Mouse (Mus musculus): ENCODE data around the gene Pdzd2. TPM values are rescaled to one million over a fixed set of nuclear protein-coding genes. Genes with fewer than 3 reads are reported as not detected.

The Pdzd2 gene
- polyA plus RNA-seq, 1 experiment from 2014 or later = 3.4 TPM

DNA sequence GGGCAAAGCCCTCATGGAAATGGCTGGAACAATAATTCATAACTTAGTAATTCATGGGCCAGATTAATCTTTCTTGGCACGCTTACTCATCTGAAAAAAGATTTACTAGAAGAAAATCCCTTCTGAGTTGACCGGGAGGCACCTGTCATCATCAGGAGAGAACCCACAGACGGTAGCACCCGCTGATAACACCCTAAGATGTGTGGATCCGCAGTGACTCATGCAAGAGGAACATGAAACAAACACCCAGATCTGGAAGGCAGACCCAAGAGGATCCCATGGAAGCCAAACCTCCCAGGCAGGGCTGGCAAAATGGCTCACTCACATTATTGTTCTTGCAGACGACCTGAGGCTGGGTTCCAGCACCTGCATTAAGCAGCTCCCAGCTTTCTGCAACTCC lies 325.0 kb downstream of the Pdzd2 start:
- ATAC-seq (replicated peaks; ENCODE audit: insufficient number of reproducible peaks, low FRiP score, low TSS enrichment, low read depth) = no peak
- WGBS = 88% methylated on average over 6 of the region's 6 CpGs
- no peaks in the 10 kb centered on the region for H3K4me1 ChIP-seq (ENCODE audit: control insufficient read depth, insufficient read depth, low read length)
- H3K9ac ChIP-seq (replicated peaks; ENCODE audit: low read length) = no peak overlapping the region
- no peak overlapping the region for H3K4me3 ChIP-seq (ENCODE audit: low read depth, low read length)
- H3K9me3 ChIP-seq (replicated peaks; ENCODE audit: control insufficient read depth, low read length) = no peaks in the 10 kb centered on the region
- H3K4me2 ChIP-seq (ENCODE audit: low read depth, low read length) = no peak overlapping the region
- no peak for DNase-seq (ENCODE audit: low spot score)
- H3K36me3 ChIP-seq (replicated peaks; ENCODE audit: control insufficient read depth, insufficient read depth, low read depth, low read length) = no peaks in the 10 kb centered on the region
- no peak overlapping the region for H3K27ac ChIP-seq (replicated peaks; ENCODE audit: low read depth, low read length)
- no peaks in the 10 kb centered on the region for H3K27me3 ChIP-seq (ENCODE audit: control insufficient read depth, insufficient read depth, low read length)

DNA sequence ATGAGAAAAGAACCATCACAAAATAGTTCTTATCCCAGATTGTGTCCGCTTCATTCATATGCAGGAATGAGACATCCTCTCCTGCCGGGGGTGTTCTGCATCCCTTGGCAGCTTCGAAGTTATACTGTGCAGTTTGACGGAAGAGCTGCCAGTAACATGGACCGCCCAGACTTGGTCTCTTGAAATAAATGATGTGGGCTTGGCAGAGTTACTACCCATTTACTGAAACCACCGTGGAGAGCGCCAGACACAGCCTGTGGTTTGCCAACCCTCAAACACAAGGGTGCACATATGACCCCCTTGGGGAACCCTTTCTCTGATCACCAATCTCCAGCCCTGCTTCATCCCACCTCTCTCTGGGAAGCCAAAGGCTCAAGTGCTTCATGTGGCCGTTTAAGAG lies 331.5 kb downstream of the Pdzd2 start:
- Histone ChIP-seq H3K27ac (replicated peaks; ENCODE audit: low read depth, low read length) (no peak overlapping the region), H3K27me3 (ENCODE audit: control insufficient read depth, insufficient read depth, low read length) (no peaks in the 10 kb centered on the region), H3K4me2 (ENCODE audit: low read depth, low read length) (no peak overlapping the region), H3K9me3 (replicated peaks; ENCODE audit: control insufficient read depth, low read length) (no peaks in the 10 kb centered on the region), H3K4me1 (ENCODE audit: control insufficient read depth, insufficient read depth, low read length) (no peaks in the 10 kb centered on the region), H3K9ac (replicated peaks; ENCODE audit: low read length) (no peak overlapping the region), H3K4me3 (ENCODE audit: low read depth, low read length) (no peak overlapping the region), H3K36me3 (replicated peaks; ENCODE audit: control insufficient read depth, insufficient read depth, low read depth, low read length) (no peaks in the 10 kb centered on the region)
- DNase-seq (ENCODE audit: low spot score) = no peak
- 92% methylated on average over 8 of the region's 8 CpGs for WGBS
- no peak for ATAC-seq (replicated peaks; ENCODE audit: insufficient number of reproducible peaks, low FRiP score, low TSS enrichment, low read depth)

DNA sequence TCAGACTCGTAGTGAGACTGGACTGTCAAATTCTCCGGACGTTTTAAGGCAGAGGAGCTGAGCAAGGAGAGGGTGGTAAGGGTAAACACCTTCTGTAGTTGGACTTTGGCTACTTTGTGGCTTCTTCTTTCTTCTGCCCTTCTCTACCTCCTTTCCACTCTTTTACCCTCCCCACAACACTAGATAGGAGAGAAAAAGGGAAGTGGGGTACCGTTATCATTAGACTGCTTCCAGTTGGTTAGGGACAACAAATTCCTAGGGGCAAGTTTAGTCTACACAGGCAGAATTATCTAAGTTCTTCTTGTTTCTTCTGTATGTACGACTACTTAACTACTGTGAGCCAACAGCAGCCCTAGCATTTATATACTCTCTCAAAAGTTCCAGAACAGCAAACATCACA lies 334.1 kb downstream of the Pdzd2 start:
- 89% methylated on average over 5 of the region's 5 CpGs for WGBS
- no peaks in the 10 kb centered on the region for H3K27me3 ChIP-seq (ENCODE audit: control insufficient read depth, insufficient read depth, low read length)

DNA sequence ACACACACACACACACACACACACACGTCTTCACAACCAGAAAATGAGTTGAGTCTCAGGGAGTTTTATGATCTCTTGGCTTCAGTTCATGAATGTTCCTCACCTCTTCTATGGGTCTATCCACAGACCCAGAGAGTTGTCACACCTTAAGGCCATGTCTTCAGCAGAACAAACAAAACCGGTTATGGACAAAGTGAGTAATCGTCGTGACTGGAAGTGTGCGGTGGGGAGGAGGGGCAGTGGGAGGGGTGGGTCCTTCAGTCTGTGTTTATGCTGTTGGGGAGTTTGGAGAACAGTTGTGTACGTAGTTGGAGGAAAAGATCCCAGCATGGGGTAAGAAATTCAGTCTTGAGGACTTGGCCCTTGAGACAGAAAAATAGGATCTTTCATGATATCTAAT lies 342.7 kb downstream of the Pdzd2 start:
- Histone ChIP-seq H3K9ac (replicated peaks; ENCODE audit: low read length) (no peak overlapping the region), H3K27ac (replicated peaks; ENCODE audit: low read depth, low read length) (no peak overlapping the region), H3K36me3 (replicated peaks; ENCODE audit: control insufficient read depth, insufficient read depth, low read depth, low read length) (no peaks in the 10 kb centered on the region), H3K4me2 (ENCODE audit: low read depth, low read length) (no peak overlapping the region), H3K9me3 (replicated peaks; ENCODE audit: control insufficient read depth, low read length) (no peaks in the 10 kb centered on the region), H3K4me3 (ENCODE audit: low read depth, low read length) (no peak overlapping the region), H3K4me1 (ENCODE audit: control insufficient read depth, insufficient read depth, low read length) (no peaks in the 10 kb centered on the region), H3K27me3 (ENCODE audit: control insufficient read depth, insufficient read depth, low read length) (no peaks in the 10 kb centered on the region)
- DNase-seq (ENCODE audit: low spot score) (no peak), ATAC-seq (replicated peaks; ENCODE audit: insufficient number of reproducible peaks, low FRiP score, low TSS enrichment, low read depth) (no peak)
- 79% methylated on average over 6 of the region's 6 CpGs for WGBS

More for the DNA sequence above, 334.1 kb downstream of the Pdzd2 start:
- Histone ChIP-seq H3K36me3 (replicated peaks; ENCODE audit: control insufficient read depth, insufficient read depth, low read depth, low read length) (no peaks in the 10 kb centered on the region), H3K4me1 (ENCODE audit: control insufficient read depth, insufficient read depth, low read length) (no peaks in the 10 kb centered on the region), H3K27ac (replicated peaks; ENCODE audit: low read depth, low read length) (no peak overlapping the region), H3K4me3 (ENCODE audit: low read depth, low read length) (no peak overlapping the region), H3K9me3 (replicated peaks; ENCODE audit: control insufficient read depth, low read length) (no peaks in the 10 kb centered on the region), H3K9ac (replicated peaks; ENCODE audit: low read length) (no peak overlapping the region), H3K4me2 (ENCODE audit: low read depth, low read length) (no peak overlapping the region)
- DNase-seq (ENCODE audit: low spot score) (no peak), ATAC-seq (replicated peaks; ENCODE audit: insufficient number of reproducible peaks, low FRiP score, low TSS enrichment, low read depth) (no peak)

DNA sequence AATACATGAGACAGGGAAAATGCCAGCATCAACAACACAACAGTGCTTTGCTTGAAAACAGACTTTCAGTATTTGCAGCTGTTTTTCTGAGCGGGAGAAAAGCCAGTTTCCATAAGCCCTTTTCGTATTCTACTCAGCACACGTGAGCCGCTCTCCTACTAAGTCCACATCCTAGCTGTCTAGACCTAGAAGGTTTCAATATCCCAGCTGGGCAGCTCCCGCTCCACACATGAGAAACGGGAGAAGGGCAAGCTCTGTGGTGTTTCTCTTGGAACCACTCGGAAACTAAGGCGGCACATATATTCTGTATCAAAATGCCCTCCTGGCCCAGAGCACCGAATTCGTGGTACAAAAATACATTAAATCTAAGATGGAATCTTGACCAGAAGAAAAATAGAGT lies 345.0 kb downstream of the Pdzd2 start:
- H3K4me3 ChIP-seq (ENCODE audit: low read depth, low read length) = no peak overlapping the region
- no peak overlapping the region for H3K9ac ChIP-seq (replicated peaks; ENCODE audit: low read length)
- no peak overlapping the region for H3K4me2 ChIP-seq (ENCODE audit: low read depth, low read length)
- H3K9me3 ChIP-seq (replicated peaks; ENCODE audit: control insufficient read depth, low read length) = no peaks in the 10 kb centered on the region
- DNase-seq (ENCODE audit: low spot score) (no peak), ATAC-seq (replicated peaks; ENCODE audit: insufficient number of reproducible peaks, low FRiP score, low TSS enrichment, low read depth) (no peak)
- no peaks in the 10 kb centered on the region for H3K27me3 ChIP-seq (ENCODE audit: control insufficient read depth, insufficient read depth, low read length)
- 85% methylated on average over 10 of the region's 10 CpGs for WGBS
- no peaks in the 10 kb centered on the region for H3K4me1 ChIP-seq (ENCODE audit: control insufficient read depth, insufficient read depth, low read length)
- no peak overlapping the region for H3K27ac ChIP-seq (replicated peaks; ENCODE audit: low read depth, low read length)
- no peaks in the 10 kb centered on the region for H3K36me3 ChIP-seq (replicated peaks; ENCODE audit: control insufficient read depth, insufficient read depth, low read depth, low read length)

DNA sequence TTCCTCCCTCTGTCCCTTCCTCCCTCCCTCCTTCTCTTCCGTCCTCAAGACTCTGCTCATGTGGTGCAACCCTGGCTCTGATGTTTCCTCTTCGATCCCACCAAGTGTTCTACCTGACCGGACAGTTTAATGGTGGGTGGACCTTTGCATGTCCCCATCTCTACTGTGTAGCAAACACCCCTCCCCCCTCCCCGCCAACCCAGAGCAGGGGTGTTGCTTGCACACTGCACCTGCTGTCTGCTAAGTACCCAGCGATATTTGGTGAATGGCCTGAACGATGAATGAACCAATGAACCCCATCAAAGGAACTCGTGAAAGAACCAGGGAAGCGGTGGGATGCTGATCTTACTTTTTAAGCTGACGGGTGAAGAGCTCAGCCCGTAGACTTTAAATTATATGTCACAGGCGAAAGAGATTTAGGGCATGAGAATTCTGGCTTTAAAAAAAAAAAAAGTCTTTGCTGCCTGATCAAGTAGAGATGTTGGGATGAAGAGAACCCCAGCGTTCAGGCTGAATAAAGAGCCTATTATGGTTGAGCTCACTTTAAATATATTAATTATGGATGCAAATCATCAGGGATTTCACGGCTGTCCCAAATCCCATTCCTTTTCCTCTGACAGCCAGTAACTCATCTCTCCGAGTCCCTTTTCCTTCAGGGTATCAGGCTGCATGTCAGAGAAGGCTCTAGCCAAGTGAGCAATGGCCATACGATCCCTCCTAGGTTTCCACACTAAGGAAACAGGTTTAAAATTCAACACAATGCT lies 350.8 kb downstream of the Pdzd2 start:
- no peaks in the 10 kb centered on the region for H3K27me3 ChIP-seq (ENCODE audit: control insufficient read depth, insufficient read depth, low read length)
- H3K4me3 ChIP-seq (ENCODE audit: low read depth, low read length) = no peak overlapping the region
- no peak for DNase-seq (ENCODE audit: low spot score)
- H3K9me3 ChIP-seq (replicated peaks; ENCODE audit: control insufficient read depth, low read length) = no peaks in the 10 kb centered on the region
- no peak for ATAC-seq (replicated peaks; ENCODE audit: insufficient number of reproducible peaks, low FRiP score, low TSS enrichment, low read depth)
- H3K9ac ChIP-seq (replicated peaks; ENCODE audit: low read length) = no peak overlapping the region
- no peaks in the 10 kb centered on the region for H3K36me3 ChIP-seq (replicated peaks; ENCODE audit: control insufficient read depth, insufficient read depth, low read depth, low read length)
- H3K4me2 ChIP-seq (ENCODE audit: low read depth, low read length) = no peak overlapping the region
- 80% methylated on average over 15 of the region's 15 CpGs for WGBS
- H3K4me1 ChIP-seq (ENCODE audit: control insufficient read depth, insufficient read depth, low read length) = no peaks in the 10 kb centered on the region
- H3K27ac ChIP-seq (replicated peaks; ENCODE audit: low read depth, low read length) = no peak overlapping the region

DNA sequence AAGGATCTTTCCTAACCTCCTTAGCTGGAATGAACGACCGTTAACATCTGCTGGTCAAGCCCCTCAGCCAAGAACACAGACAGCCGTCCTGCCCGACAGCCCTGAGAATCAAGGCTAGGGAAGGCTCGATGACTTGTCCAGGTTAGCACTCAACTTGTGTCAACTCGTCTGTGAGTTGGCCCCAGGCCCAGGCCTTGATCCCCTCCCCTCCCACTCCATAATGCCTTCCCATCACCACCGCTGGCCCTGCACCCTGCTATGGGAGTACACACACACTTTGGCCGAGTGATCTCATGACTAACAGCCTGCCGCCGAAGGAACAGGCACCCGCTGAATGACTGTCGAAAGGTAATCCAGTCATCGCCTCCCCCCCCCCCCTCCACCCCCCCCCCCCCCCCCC lies 355.0 kb downstream of the Pdzd2 start:
- WGBS = 90% methylated on average over 12 of the region's 13 CpGs
- DNase-seq (ENCODE audit: low spot score) = no peak
- Histone ChIP-seq H3K4me1 (ENCODE audit: control insufficient read depth, insufficient read depth, low read length) (no peaks in the 10 kb centered on the region), H3K9me3 (replicated peaks; ENCODE audit: control insufficient read depth, low read length) (no peaks in the 10 kb centered on the region; the same call in 1 of the 2 replicates), H3K9ac (replicated peaks; ENCODE audit: low read length) (no peak overlapping the region), H3K27me3 (ENCODE audit: control insufficient read depth, insufficient read depth, low read length) (no peaks in the 10 kb centered on the region), H3K4me2 (ENCODE audit: low read depth, low read length) (no peak overlapping the region), H3K27ac (replicated peaks; ENCODE audit: low read depth, low read length) (no peak overlapping the region), H3K36me3 (replicated peaks; ENCODE audit: control insufficient read depth, insufficient read depth, low read depth, low read length) (no peaks in the 10 kb centered on the region), H3K4me3 (ENCODE audit: low read depth, low read length) (no peak overlapping the region)
- ATAC-seq (replicated peaks; ENCODE audit: insufficient number of reproducible peaks, low FRiP score, low TSS enrichment, low read depth) = no peak

DNA sequence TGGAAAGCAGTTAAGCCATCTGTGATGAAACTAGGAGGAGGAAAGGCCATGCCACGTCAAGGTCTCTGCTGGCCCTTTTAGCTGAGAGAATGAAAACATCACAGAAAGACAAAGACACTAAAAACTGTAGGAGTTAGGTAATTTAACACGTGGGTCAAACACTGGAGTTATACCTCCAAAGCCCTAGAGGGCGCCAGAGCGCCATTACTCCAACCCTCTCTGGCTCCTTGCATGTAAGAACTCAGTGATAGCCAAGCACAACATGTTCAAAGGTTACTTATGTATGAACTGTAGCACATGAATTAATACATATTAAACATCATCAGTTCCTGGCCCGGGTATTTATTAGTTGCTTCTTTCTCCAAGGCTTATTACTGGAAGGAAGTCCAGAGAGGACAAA lies 359.2 kb downstream of the Pdzd2 start:
- no peak overlapping the region for H3K4me2 ChIP-seq (ENCODE audit: low read depth, low read length)
- no peak overlapping the region for H3K9ac ChIP-seq (replicated peaks; ENCODE audit: low read length)
- no peak overlapping the region for H3K4me3 ChIP-seq (ENCODE audit: low read depth, low read length)
- no peaks in the 10 kb centered on the region; the same call in 1 of the 2 replicates for H3K9me3 ChIP-seq (replicated peaks; ENCODE audit: control insufficient read depth, low read length)
- H3K27me3 ChIP-seq (ENCODE audit: control insufficient read depth, insufficient read depth, low read length) = no peaks in the 10 kb centered on the region
- ATAC-seq (replicated peaks; ENCODE audit: insufficient number of reproducible peaks, low FRiP score, low TSS enrichment, low read depth) (no peak), DNase-seq (ENCODE audit: low spot score) (peak; percentile 33)
- 46% methylated on average over 5 of the region's 5 CpGs for WGBS
- 0 out of 2 replicates have a peak, but pooled peaks cover 3% of the 10 kb centered on the region for H3K4me1 ChIP-seq (ENCODE audit: control insufficient read depth, insufficient read depth, low read length)
- no peak overlapping the region for H3K27ac ChIP-seq (replicated peaks; ENCODE audit: low read depth, low read length)
- no peaks in the 10 kb centered on the region for H3K36me3 ChIP-seq (replicated peaks; ENCODE audit: control insufficient read depth, insufficient read depth, low read depth, low read length)

Data from embryonic facial prominence, embryonic 11.5 days (tissue).